Mouse (Mus musculus): ENCODE results near the gene Usp30. TPM values are rescaled to one million over a fixed set of nuclear protein-coding genes. Genes with fewer than 3 reads are reported as not detected.

Gene Usp30
- polyA plus RNA-seq, 1 experiment from 2014 or later, result 3.0 TPM

DNA sequence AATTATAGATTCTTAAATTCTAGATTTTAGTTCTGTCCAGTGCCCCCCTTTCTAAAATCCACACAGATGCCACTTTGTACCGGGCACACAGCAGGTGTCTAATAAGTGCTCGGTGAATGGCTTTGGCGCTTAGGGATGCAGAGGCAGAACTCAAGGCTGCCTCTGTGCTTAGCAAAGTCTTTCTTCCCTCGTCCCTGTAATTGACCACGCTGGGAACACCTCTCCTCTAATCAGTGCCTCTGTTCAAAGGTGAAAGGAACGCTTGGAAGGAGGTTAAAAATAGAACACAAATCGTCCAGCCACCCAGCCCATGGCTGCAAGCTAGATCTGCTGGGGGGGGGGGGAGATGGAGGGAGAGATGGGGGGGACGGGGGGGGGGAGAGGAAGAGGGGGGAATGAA lies 24.8 kb upstream of the Usp30 start:
- no peaks in the 10 kb centered on the region for H3K27me3 ChIP-seq (ENCODE audit: control insufficient read depth, insufficient read depth, low read depth, low read length)
- H3K36me3 ChIP-seq (ENCODE audit: control insufficient read depth, insufficient read depth), result no peaks in the 10 kb centered on the region
- no peak overlapping the region for H3K9ac ChIP-seq (ENCODE audit: low read depth, low read length)
- no peak for ATAC-seq (ENCODE audit: low read depth)
- no peak overlapping the region for H3K4me3 ChIP-seq (ENCODE audit: low read depth, low read length)
- WGBS (ENCODE audit: insufficient replicate concordance), result 38% methylated on average over 7 of the region's 8 CpGs
- H3K4me2 ChIP-seq (ENCODE audit: low read depth, low read length), result no peak overlapping the region
- H3K9me3 ChIP-seq (replicated peaks; ENCODE audit: control insufficient read depth, low read length), result no peaks in the 10 kb centered on the region
- H3K4me1 ChIP-seq (ENCODE audit: control insufficient read depth, low read depth, low read length), result peaks cover 9% of the 10 kb centered on the region
- H3K27ac ChIP-seq (ENCODE audit: low read length), result no peak overlapping the region

DNA sequence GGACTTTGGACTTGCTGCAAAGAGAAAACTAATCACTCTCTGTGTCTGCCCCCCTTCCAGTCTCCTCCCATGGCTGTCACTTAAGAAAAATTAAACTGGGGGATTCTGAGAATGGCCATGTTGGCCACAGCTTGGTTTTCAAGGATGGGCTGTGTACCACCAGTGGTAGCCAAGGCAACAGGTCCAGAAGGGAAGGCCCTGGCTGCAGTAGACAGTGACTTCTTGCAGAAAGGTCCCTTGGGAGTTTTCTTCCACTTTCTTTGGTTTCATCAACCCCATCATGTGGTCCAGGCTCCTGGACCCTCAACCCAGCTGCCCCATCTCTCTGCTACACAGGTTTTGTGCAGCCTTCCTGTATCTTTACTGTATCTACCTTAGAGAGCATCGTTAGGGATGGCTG lies 24.4 kb upstream of the Usp30 start:
- no peak overlapping the region for H3K4me3 ChIP-seq (ENCODE audit: low read depth, low read length)
- no peak overlapping the region for H3K4me2 ChIP-seq (ENCODE audit: low read depth, low read length)
- no peaks in the 10 kb centered on the region for H3K36me3 ChIP-seq (ENCODE audit: control insufficient read depth, insufficient read depth)
- WGBS (ENCODE audit: insufficient replicate concordance), result 50% methylated on average over 1 of the region's 1 CpGs
- peaks cover 9% of the 10 kb centered on the region for H3K4me1 ChIP-seq (ENCODE audit: control insufficient read depth, low read depth, low read length)
- no peak for ATAC-seq (ENCODE audit: low read depth)
- no peaks in the 10 kb centered on the region for H3K27me3 ChIP-seq (ENCODE audit: control insufficient read depth, insufficient read depth, low read depth, low read length)
- no peak overlapping the region for H3K27ac ChIP-seq (ENCODE audit: low read length)
- no peak overlapping the region for H3K9ac ChIP-seq (ENCODE audit: low read depth, low read length)
- no peaks in the 10 kb centered on the region for H3K9me3 ChIP-seq (replicated peaks; ENCODE audit: control insufficient read depth, low read length)

DNA sequence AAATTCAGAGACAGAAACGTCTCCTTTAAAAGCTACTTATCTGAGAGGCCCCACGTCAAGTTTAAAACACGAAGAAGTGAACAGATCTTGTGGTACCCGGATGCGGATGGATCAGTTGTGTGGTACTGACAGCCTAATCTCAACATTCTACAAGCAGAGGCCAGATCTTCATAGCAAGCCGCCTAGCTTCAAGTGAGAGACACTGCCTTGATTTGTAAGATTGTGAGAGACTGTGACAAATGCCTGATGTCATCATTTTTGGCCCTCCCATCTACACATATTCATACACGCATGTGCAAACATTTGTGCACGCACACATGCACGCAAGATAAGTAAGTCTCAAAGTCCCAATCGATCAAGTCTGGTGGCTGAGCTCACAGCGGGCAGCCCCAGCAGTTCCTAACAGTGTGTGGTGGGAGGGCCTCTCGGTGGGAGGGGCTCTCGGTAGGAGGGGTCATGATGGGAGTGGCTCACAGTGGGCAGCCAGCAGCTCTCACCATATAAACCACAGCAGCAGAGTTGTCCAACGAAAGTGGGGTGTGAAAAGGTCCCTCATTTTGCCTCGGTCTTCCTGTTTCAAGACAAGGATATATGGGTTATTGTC lies 23.8 kb upstream of the Usp30 start:
- Histone ChIP-seq H3K36me3 (ENCODE audit: control insufficient read depth, insufficient read depth) (no peaks in the 10 kb centered on the region), H3K27ac (ENCODE audit: low read length) (no peak overlapping the region), H3K4me2 (ENCODE audit: low read depth, low read length) (no peak overlapping the region; the same call in 1 of the 2 replicates)

DNA sequence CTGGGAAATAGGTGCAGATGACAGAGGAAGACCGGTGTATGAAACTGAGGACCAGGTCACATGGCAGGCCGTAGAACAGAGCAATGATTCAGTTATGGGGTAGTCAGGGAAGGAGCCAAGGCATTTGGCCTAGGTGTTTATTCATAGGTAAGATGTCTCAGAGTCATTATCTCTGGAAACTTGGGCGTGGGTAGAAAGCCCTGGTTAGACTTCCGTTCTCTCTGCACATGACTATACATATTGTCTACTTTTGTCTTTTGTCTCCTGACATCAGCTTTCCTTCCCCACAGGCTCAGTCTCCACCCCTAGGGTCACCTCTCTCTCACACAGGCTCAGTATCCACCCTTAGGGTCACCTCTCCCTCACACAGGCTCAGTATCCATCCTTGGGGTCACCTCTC lies 21.5 kb upstream of the Usp30 start:
- Histone ChIP-seq H3K4me3 (ENCODE audit: low read depth, low read length) (no peak overlapping the region), H3K9me3 (replicated peaks; ENCODE audit: control insufficient read depth, low read length) (no peaks in the 10 kb centered on the region), H3K4me1 (ENCODE audit: control insufficient read depth, low read depth, low read length) (peaks cover 9% of the 10 kb centered on the region), H3K27ac (ENCODE audit: low read length) (no peak overlapping the region), H3K27me3 (ENCODE audit: control insufficient read depth, insufficient read depth, low read depth, low read length) (no peaks in the 10 kb centered on the region; the same call in 1 of the 2 replicates), H3K36me3 (ENCODE audit: control insufficient read depth, insufficient read depth) (no peaks in the 10 kb centered on the region), H3K4me2 (ENCODE audit: low read depth, low read length) (no peak overlapping the region), H3K9ac (ENCODE audit: low read depth, low read length) (no peak overlapping the region)
- no peak for ATAC-seq (ENCODE audit: low read depth)
- 67% methylated on average over 4 of the region's 4 CpGs for WGBS (ENCODE audit: insufficient replicate concordance)

More for the DNA sequence above, 23.8 kb upstream of the Usp30 start:
- Histone ChIP-seq H3K27me3 (ENCODE audit: control insufficient read depth, insufficient read depth, low read depth, low read length) (no peaks in the 10 kb centered on the region), H3K9ac (ENCODE audit: low read depth, low read length) (no peak overlapping the region), H3K4me1 (ENCODE audit: control insufficient read depth, low read depth, low read length) (peaks cover 9% of the 10 kb centered on the region), H3K9me3 (replicated peaks; ENCODE audit: control insufficient read depth, low read length) (no peaks in the 10 kb centered on the region), H3K4me3 (ENCODE audit: low read depth, low read length) (no peak overlapping the region)
- peak; percentile 83 for ATAC-seq (ENCODE audit: low read depth)
- 11% methylated on average over 15 of the region's 15 CpGs for WGBS (ENCODE audit: insufficient replicate concordance)

DNA sequence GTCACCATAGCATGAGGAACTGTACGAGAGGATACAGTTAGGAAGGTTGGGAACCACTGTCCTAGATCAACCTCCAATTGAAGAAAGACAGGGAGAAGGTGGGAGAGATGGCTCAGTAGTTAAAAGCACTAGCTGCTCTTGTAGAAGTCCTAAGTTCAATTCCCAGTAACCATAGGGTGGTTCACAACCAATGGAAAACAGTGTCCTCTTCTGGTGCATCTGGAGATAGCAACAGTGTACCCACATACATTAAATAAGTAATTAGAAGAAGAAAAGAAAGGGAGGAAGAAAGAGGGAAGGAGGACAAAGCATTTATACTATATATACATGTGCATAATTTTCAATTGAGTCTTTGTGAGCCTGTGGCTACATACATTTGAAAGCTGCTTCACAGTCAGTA lies 20.1 kb upstream of the Usp30 start:
- no peak for ATAC-seq (ENCODE audit: low read depth)
- Histone ChIP-seq H3K9me3 (replicated peaks; ENCODE audit: control insufficient read depth, low read length) (no peaks in the 10 kb centered on the region), H3K27ac (ENCODE audit: low read length) (no peak overlapping the region), H3K4me2 (ENCODE audit: low read depth, low read length) (no peak overlapping the region), H3K4me1 (ENCODE audit: control insufficient read depth, low read depth, low read length) (peaks cover 9% of the 10 kb centered on the region), H3K9ac (ENCODE audit: low read depth, low read length) (no peak overlapping the region), H3K27me3 (ENCODE audit: control insufficient read depth, insufficient read depth, low read depth, low read length) (no peaks in the 10 kb centered on the region; the same call in 1 of the 2 replicates), H3K4me3 (ENCODE audit: low read depth, low read length) (no peak overlapping the region), H3K36me3 (ENCODE audit: control insufficient read depth, insufficient read depth) (no peaks in the 10 kb centered on the region)
- 56% methylated on average over 1 of the region's 1 CpGs for WGBS (ENCODE audit: insufficient replicate concordance)

DNA sequence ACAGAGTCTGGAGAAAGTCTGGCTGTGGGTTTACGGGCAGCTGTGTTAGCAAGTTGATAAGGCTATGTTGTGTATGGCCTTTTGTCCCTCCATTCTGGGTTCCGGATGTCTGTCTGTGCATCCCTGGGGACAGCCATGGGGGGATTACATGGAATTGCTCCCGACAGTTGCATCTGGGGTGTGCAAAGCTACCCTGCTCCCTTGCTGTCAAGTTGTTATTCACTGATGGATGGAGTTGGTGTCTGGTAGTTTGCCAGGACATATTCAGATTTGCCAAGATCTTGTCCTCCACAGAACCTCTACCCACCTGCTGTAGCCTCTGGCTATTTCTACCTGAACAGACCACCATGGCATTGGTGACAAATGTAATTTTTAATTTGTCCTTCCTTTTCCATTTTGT lies 19.1 kb upstream of the Usp30 start:
- H3K9ac ChIP-seq (ENCODE audit: low read depth, low read length), result no peak overlapping the region
- 18% methylated on average over 3 of the region's 3 CpGs for WGBS (ENCODE audit: insufficient replicate concordance)
- H3K27ac ChIP-seq (ENCODE audit: low read length), result no peak overlapping the region
- no peak for ATAC-seq (ENCODE audit: low read depth)
- no peaks in the 10 kb centered on the region for H3K9me3 ChIP-seq (replicated peaks; ENCODE audit: control insufficient read depth, low read length)
- H3K4me1 ChIP-seq (ENCODE audit: control insufficient read depth, low read depth, low read length), result peaks cover 8% of the 10 kb centered on the region
- H3K36me3 ChIP-seq (ENCODE audit: control insufficient read depth, insufficient read depth), result no peaks in the 10 kb centered on the region
- H3K4me3 ChIP-seq (ENCODE audit: low read depth, low read length), result no peak overlapping the region
- no peak overlapping the region for H3K4me2 ChIP-seq (ENCODE audit: low read depth, low read length)
- no peaks in the 10 kb centered on the region; the same call in 1 of the 2 replicates for H3K27me3 ChIP-seq (ENCODE audit: control insufficient read depth, insufficient read depth, low read depth, low read length)

DNA sequence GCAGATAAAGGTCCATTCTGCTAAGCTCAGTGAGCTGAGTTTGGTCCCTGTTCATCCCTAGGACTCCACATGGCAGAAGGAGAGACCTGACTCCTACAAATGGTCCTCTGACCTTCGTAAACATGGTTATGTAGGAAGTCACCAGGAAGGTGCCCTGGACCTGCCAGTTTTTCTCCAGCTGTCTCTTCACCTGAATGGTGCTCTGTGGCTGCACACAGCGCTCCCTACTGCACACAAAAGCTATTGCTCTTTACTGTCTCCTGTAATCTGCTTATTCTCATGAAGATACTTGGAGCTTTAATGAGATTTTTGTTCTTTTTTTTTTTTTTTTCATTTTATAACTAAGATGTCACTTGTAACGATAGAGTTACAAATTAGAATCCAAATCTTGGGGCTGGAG lies 18.7 kb upstream of the Usp30 start:
- no peak overlapping the region for H3K27ac ChIP-seq (ENCODE audit: low read length)
- no peak overlapping the region for H3K9ac ChIP-seq (ENCODE audit: low read depth, low read length)
- peaks cover 5% of the 10 kb centered on the region for H3K4me1 ChIP-seq (ENCODE audit: control insufficient read depth, low read depth, low read length)
- no peak overlapping the region for H3K4me2 ChIP-seq (ENCODE audit: low read depth, low read length)
- H3K9me3 ChIP-seq (replicated peaks; ENCODE audit: control insufficient read depth, low read length), result no peaks in the 10 kb centered on the region
- H3K36me3 ChIP-seq (ENCODE audit: control insufficient read depth, insufficient read depth), result no peaks in the 10 kb centered on the region
- no peaks in the 10 kb centered on the region; the same call in 1 of the 2 replicates for H3K27me3 ChIP-seq (ENCODE audit: control insufficient read depth, insufficient read depth, low read depth, low read length)
- 34% methylated on average over 3 of the region's 3 CpGs for WGBS (ENCODE audit: insufficient replicate concordance)
- ATAC-seq (ENCODE audit: low read depth), result no peak
- H3K4me3 ChIP-seq (ENCODE audit: low read depth, low read length), result no peak overlapping the region

DNA sequence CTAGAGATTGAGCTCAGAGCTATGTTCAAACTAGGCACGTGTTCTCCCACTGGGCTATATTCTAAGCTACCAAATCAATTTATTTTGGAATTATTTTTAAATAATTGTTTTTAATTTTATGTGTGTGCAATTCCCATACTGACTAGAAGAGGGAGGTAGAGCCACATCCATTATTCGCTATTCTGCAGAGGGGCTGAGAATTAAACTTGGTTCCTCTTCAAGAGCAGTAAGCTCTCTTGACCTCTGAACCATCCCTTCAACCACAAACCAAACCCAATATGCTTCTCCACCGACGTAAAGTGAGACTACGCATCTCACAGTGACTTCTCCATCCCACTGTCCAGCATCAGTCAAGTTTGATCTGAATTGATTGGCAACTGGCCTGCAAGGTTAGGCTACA lies 18.1 kb upstream of the Usp30 start:
- H3K4me3 ChIP-seq (ENCODE audit: low read depth, low read length), result no peak overlapping the region
- no peak overlapping the region for H3K9ac ChIP-seq (ENCODE audit: low read depth, low read length)
- H3K36me3 ChIP-seq (ENCODE audit: control insufficient read depth, insufficient read depth), result no peaks in the 10 kb centered on the region
- no peak overlapping the region for H3K4me2 ChIP-seq (ENCODE audit: low read depth, low read length)
- H3K27me3 ChIP-seq (ENCODE audit: control insufficient read depth, insufficient read depth, low read depth, low read length), result no peaks in the 10 kb centered on the region; the same call in 1 of the 2 replicates
- no peak for ATAC-seq (ENCODE audit: low read depth)
- no peaks in the 10 kb centered on the region for H3K4me1 ChIP-seq (ENCODE audit: control insufficient read depth, low read depth, low read length)
- no peaks in the 10 kb centered on the region for H3K9me3 ChIP-seq (replicated peaks; ENCODE audit: control insufficient read depth, low read length)
- WGBS (ENCODE audit: insufficient replicate concordance), result 41% methylated on average over 5 of the region's 5 CpGs
- no peak overlapping the region for H3K27ac ChIP-seq (ENCODE audit: low read length)

DNA sequence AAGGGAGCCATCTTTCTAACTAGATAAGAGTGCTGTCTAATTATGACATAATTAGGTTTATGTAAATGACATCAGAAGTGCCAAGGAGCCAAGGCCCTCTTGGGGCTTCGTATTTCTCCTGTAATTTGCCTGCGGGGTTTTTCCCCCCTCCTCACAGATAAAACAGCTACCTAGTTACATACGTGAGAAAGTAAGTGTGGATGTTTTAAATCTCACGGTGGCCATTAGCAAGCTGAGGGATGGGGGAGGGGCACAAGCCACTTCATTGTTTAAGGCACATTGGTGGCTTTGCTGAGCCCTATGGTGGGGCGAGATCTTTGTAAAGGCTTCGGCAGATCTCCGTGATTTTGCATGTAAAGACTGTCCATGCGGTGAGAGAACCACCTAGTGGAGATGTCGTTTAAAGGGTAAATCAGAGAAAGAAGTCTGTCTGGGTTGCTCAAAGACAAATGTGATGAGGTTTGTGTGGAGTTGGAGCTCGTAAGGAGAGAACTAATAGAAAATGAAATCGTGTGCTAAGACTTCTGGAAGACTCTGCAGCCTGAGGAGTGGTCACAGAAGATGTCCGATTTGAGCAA lies 16.4 kb upstream of the Usp30 start:
- H3K4me2 ChIP-seq (ENCODE audit: low read depth, low read length), result no peak overlapping the region
- H3K36me3 ChIP-seq (ENCODE audit: control insufficient read depth, insufficient read depth), result no peaks in the 10 kb centered on the region
- no peak overlapping the region for H3K9ac ChIP-seq (ENCODE audit: low read depth, low read length)
- no peaks in the 10 kb centered on the region for H3K4me1 ChIP-seq (ENCODE audit: control insufficient read depth, low read depth, low read length)
- 44% methylated on average over 12 of the region's 12 CpGs for WGBS (ENCODE audit: insufficient replicate concordance)
- H3K27me3 ChIP-seq (ENCODE audit: control insufficient read depth, insufficient read depth, low read depth, low read length), result no peaks in the 10 kb centered on the region; the same call in 1 of the 2 replicates
- no peaks in the 10 kb centered on the region for H3K9me3 ChIP-seq (replicated peaks; ENCODE audit: control insufficient read depth, low read length)
- no peak overlapping the region for H3K27ac ChIP-seq (ENCODE audit: low read length)
- H3K4me3 ChIP-seq (ENCODE audit: low read depth, low read length), result no peak overlapping the region
- no peak for ATAC-seq (ENCODE audit: low read depth)
